Mouse (Mus musculus) CH12.LX (cell line): ENCODE data around the gene Asic2. TPM values are rescaled to one million over a fixed set of nuclear protein-coding genes. Genes with fewer than 3 reads are reported as not detected.

ENCODE experiments used
- DNase-seq: peaks from one replicate; pipeline ENCODE4 v3.0.0-alpha.2; 2013; ENCODE audit errors: extremely low read depth
- H3K27ac ChIP-seq: 2 replicates; pipeline ENCODE4 v1.5.1; 2012; ENCODE audit warnings: low read depth, mild to moderate bottlenecking, control low read depth, moderate library complexity; ENCODE audit not compliant: insufficient read depth
- H3K27me3 ChIP-seq: replicated peaks from 2 replicates; pipeline ENCODE3; 2012; ENCODE audit warnings: inconsistent platforms
- H3K36me3 ChIP-seq, 2 experiments: replicated peaks in 1 of 2; 2 replicates each; pipeline versions ENCODE3 to v1.6.1; 2012; ENCODE audit warnings: inconsistent platforms in 1 of 2, low read length in 1 of 2, mild to moderate bottlenecking in 1 of 2, mixed read lengths in 1 of 2, moderate library complexity in 1 of 2; ENCODE audit not compliant: control insufficient read depth in 1 of 2, insufficient read depth in 1 of 2
- H3K4me1 ChIP-seq, 2 experiments: 2 replicates each; pipeline ENCODE4 v1.6.1; 2012; ENCODE audit warnings: inconsistent platforms in 1 of 2, moderate library complexity in 1 of 2; ENCODE audit not compliant: insufficient read depth in 2 of 2, control insufficient read depth in 1 of 2
- H3K4me2 ChIP-seq: 2 replicates; pipeline ENCODE4 v1.6.1; 2012; ENCODE audit warnings: low read depth, mild to moderate bottlenecking, control low read depth; ENCODE audit not compliant: poor library complexity, insufficient read depth, severe bottlenecking
- H3K4me3 ChIP-seq, 3 experiments: fragments of 150-350 bp in 1 of 3; sonication (generic) in 1 of 3; replicated peaks in 1 of 3; 2 replicates each; pipeline versions ENCODE3 to v1.5.1; 2011 to 2012; ENCODE audit warnings: low read depth in 2 of 3, low read length in 2 of 3, mild to moderate bottlenecking in 2 of 3, moderate library complexity in 2 of 3, control low read depth in 1 of 3, improper control_type of control experiment in 1 of 3, inconsistent platforms in 1 of 3, mixed read lengths in 1 of 3; ENCODE audit not compliant: poor library complexity in 1 of 3
- H3K79me2 ChIP-seq: replicated peaks from 2 replicates; pipeline ENCODE4 v1.6.1; 2012; ENCODE audit warnings: mild to moderate bottlenecking, moderate library complexity; ENCODE audit not compliant: control insufficient read depth, poor library complexity, insufficient read depth, severe bottlenecking; ENCODE audit errors: extremely low read depth
- H3K9ac ChIP-seq: 2 replicates; pipeline ENCODE4 v1.6.1; 2012; ENCODE audit warnings: low read depth, mild to moderate bottlenecking, control low read depth, moderate library complexity; ENCODE audit not compliant: insufficient read depth
- H3K9me3 ChIP-seq: replicated peaks from 2 replicates; pipeline ENCODE3; 2012; ENCODE audit warnings: low read length, inconsistent platforms, mixed read lengths
- CHD1 ChIP-seq: IDR thresholded peaks from 2 replicates; pipeline ENCODE4 v1.6.1; 2012; ENCODE audit warnings: low read depth, low read length, improper control_type of control experiment, inconsistent platforms
- CHD2 ChIP-seq: IDR thresholded peaks from 2 replicates; pipeline ENCODE4 v1.6.1; 2011; ENCODE audit warnings: low read length, improper control_type of control experiment
- CTCF ChIP-seq, 2 experiments: IDR thresholded peaks in 1 of 2; conservative IDR thresholded peaks in 1 of 2; 2 replicates each; pipeline ENCODE4 v1.5.1; 2011 to 2012; ENCODE audit warnings: low read depth in 2 of 2, low read length in 2 of 2, improper control_type of control experiment in 1 of 2, inconsistent platforms in 1 of 2, mild to moderate bottlenecking in 1 of 2, moderate library complexity in 1 of 2
- ELF1 ChIP-seq: IDR thresholded peaks from 2 replicates; pipeline ENCODE4 v1.6.1; 2014; ENCODE audit warnings: low read depth, mild to moderate bottlenecking, inconsistent platforms, low read length, improper control_type of control experiment
- EP300 ChIP-seq: IDR thresholded peaks from 2 replicates; pipeline ENCODE4 v1.6.1; 2011; ENCODE audit warnings: low read length, improper control_type of control experiment
- ETS1 ChIP-seq: conservative IDR thresholded peaks from 2 replicates; pipeline ENCODE4 v1.6.1; 2012; ENCODE audit warnings: low read depth, mild to moderate bottlenecking, inconsistent platforms, low read length, improper control_type of control experiment, moderate library complexity
- HCFC1 ChIP-seq: IDR thresholded peaks from 2 replicates; pipeline ENCODE4 v1.6.1; 2012; ENCODE audit warnings: low read depth, mild to moderate bottlenecking, inconsistent platforms, low read length, improper control_type of control experiment
- JUN ChIP-seq: IDR thresholded peaks from 2 replicates; pipeline ENCODE4 v1.6.1; 2011; ENCODE audit warnings: low read depth, mild to moderate bottlenecking, low read length, improper control_type of control experiment, moderate library complexity; ENCODE audit not compliant: insufficient read depth
- MAX ChIP-seq: IDR thresholded peaks from 2 replicates; pipeline ENCODE4 v1.6.1; 2011; ENCODE audit warnings: low read length, improper control_type of control experiment
- RAD21 ChIP-seq: IDR thresholded peaks from 2 replicates; pipeline ENCODE4 v1.6.1; 2011; ENCODE audit warnings: low read depth, mild to moderate bottlenecking, low read length, improper control_type of control experiment, moderate library complexity
- RCOR1 ChIP-seq: conservative IDR thresholded peaks from 2 replicates; pipeline ENCODE4 v1.6.1; 2012; ENCODE audit warnings: low read depth, mild to moderate bottlenecking, inconsistent platforms, low read length, improper control_type of control experiment
- SMC3 ChIP-seq: IDR thresholded peaks from 2 replicates; pipeline ENCODE4 v1.6.1; 2011; ENCODE audit warnings: low read depth, low read length, improper control_type of control experiment
- ZC3H11A ChIP-seq: IDR thresholded peaks from 2 replicates; pipeline ENCODE4 v1.6.1; 2012; ENCODE audit warnings: low read depth, mild to moderate bottlenecking, inconsistent platforms, low read length, improper control_type of control experiment
- ZNF384 ChIP-seq: IDR thresholded peaks from 2 replicates; pipeline ENCODE4 v1.6.1; 2012; ENCODE audit warnings: low read depth, low read length, improper control_type of control experiment, inconsistent platforms
- dilution Hi-C: fragments of 300-500 bp; cut with MboI; formaldehyde crosslinking; loops from 2 replicates; pipeline ENCODE4 v1.14.3; 2020; ENCODE audit warnings: low sequenced_read_pairs; ENCODE audit not compliant: extremely low pct_unique_long_range_greater_than_20kb, extremely low pct_ligation_motif_present
- in situ Hi-C: fragments of 300-500 bp; cut with MboI; formaldehyde crosslinking; loops from 3 replicates; pipeline ENCODE4 v1.14.3; 2019; ENCODE audit warnings: low sequenced_read_pairs, low pct_ligation_motif_present, low pct_unique_long_range_greater_than_20kb, mixed read lengths
- polyA plus RNA-seq: library from polyadenylated mRNA; unstranded; fragments of >175 nt; gene quantifications from 2 replicates; pipeline ENCODE4 v1.2.1, GENCODE M21; 2012; ENCODE audit warnings: low read depth; ENCODE audit not compliant: insufficient read length
- total RNA-seq, 2 experiments: library from RNA; depleted of rRNA; stranded (reverse); fragments of 300-350 nt in 1 of 2; fragments of >200 nt in 1 of 2; gene quantifications; 2 replicates each; pipeline ENCODE4 v1.2.3; 2012 to 2014

The Asic2 gene
- total and polyA plus RNA-seq, 3 experiments = not detected

- in situ Hi-C loops = no loop called here
- dilution Hi-C loops = no loop called here
- DNase-seq = no peak
- H3K4me3 ChIP-seq = no peak overlapping the region
- peaks cover 97% of the 10 kb centered on the region for H3K27me3 ChIP-seq
- H3K27ac ChIP-seq = no peak overlapping the region
- no peak overlapping the region for H3K4me2 ChIP-seq
- no peaks in the 10 kb centered on the region for H3K36me3 ChIP-seq
- TF ChIP-seq CHD2 (no peak), RAD21 (no peak), ELF1 (no peak), CTCF (conservative IDR thresholded peaks at IDR 0.05 in 1 of 2, IDR thresholded peaks at IDR 0.05 in 1 of 2; ENCODE audit: low read depth in 2 of 2, low read length in 2 of 2) (no peak), MAX (no peak), ZC3H11A (no peak), JUN (no peak), ZNF384 (no peak), SMC3 (no peak), CHD1 (no peak)
- no peaks in the 10 kb centered on the region for H3K9me3 ChIP-seq
- no peaks in the 10 kb centered on the region for H3K79me2 ChIP-seq
- H3K9ac ChIP-seq = no peak overlapping the region
- peaks cover 0 to 3% of the 10 kb centered on the region in 2 experiments; a peak in 1 of 4 replicates for H3K4me1 ChIP-seq
These were observed 914.4 kb downstream of the Asic2 start for GRCm38 (mm10) chr11:81053826-81054225.

DNA sequence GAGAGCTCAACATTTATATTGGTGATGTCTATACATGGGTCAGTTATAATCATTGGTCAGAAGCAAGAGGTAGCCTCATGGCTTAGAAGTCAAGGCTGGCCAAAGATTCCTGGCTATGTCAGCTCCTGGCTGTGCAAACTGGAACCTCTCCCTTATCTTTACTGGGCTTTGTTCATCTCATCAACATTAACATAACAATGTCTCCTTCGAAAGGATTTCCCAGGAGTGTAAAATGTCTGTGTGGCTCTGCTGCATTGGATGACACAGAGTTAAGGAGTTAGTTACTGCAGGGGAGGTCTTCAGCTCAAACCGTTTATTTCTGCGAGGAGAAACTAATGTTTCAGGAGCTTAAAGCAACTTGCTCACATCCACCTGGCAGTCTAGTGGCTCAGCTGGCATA, 926.6 kb downstream of the Asic2 start:
- H3K4me1 ChIP-seq = no peaks in the 10 kb centered on the region
- H3K4me2 ChIP-seq = no peak overlapping the region
- TF ChIP-seq SMC3 = no peak
- no peak for TF ChIP-seq EP300
- no peak for TF ChIP-seq ZNF384
- no peak for TF ChIP-seq HCFC1
- no peak for TF ChIP-seq JUN
- no peak overlapping the region for H3K27ac ChIP-seq
- no peaks in the 10 kb centered on the region for H3K79me2 ChIP-seq
- H3K27me3 ChIP-seq = peaks cover 91% of the 10 kb centered on the region
- in situ Hi-C loops (no loop called here), dilution Hi-C loops (no loop called here)
- no peak overlapping the region for H3K4me3 ChIP-seq
- DNase-seq = no peak
- no peak overlapping the region for H3K9ac ChIP-seq
- no peaks in the 10 kb centered on the region for H3K36me3 ChIP-seq
- H3K9me3 ChIP-seq = no peaks in the 10 kb centered on the region

GRCm38 (mm10) chr11:81039976-81040375, 928.3 kb downstream of the Asic2 start:
- Histone ChIP-seq H3K4me3 (no peak overlapping the region), H3K4me1 (no peaks in the 10 kb centered on the region), H3K9ac (no peak overlapping the region), H3K9me3 (no peaks in the 10 kb centered on the region), H3K36me3 (no peaks in the 10 kb centered on the region), H3K4me2 (no peak overlapping the region), H3K79me2 (no peaks in the 10 kb centered on the region), H3K27ac (no peak overlapping the region), H3K27me3 (peaks cover 96% of the 10 kb centered on the region)
- dilution Hi-C loops (no loop called here), in situ Hi-C loops (no loop called here)
- TF ChIP-seq RCOR1 (no peak), RAD21 (no peak), ETS1 (no peak), CHD2 (no peak)
- no peak for DNase-seq
